Mouse (Mus musculus) lung, adult 2 months (tissue): ENCODE data around the gene Gm10644.

Experiments used
- CTCF ChIP-seq: fragments of 200-500 bp; IDR thresholded peaks from 2 replicates; pipeline ENCODE4 v1.5.1; 2011; ENCODE audit warnings: mild to moderate bottlenecking, low read length, control low read depth; ENCODE audit not compliant: insufficient read depth
- POLR2A ChIP-seq: fragments of 200-500 bp; IDR thresholded peaks from 2 replicates; pipeline ENCODE4 v1.6.1; 2011; ENCODE audit warnings: low read depth, mild to moderate bottlenecking, control low read depth, low read length, borderline replicate concordance; ENCODE audit errors: extremely low read depth

DNA sequence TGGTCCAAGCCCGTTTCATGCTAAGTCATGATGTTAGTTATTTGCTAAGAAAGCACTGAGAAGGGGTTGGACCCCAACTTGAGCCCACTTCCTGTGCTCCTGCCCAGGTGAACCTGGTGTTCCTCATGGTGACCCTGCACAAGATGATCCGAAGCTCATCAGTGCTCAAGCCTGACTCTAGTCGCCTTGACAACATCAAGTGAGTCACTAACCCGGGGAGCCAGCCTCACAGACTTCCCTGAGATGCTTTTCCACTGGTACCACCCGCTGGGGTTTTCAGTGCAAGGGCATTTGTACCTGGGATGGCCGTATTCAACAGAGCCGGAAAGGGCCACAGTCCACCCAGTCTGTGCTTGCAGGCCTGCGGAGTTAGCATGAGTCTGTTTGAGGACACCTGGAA, 19.6 kb downstream of the Gm10644 start:
- no peak for TF ChIP-seq CTCF
- no peak for TF ChIP-seq POLR2A
